Mouse (Mus musculus): Measurements from ENCODE around the gene Lmo4. TPM values are rescaled to one million over a fixed set of nuclear protein-coding genes. Genes with fewer than 3 reads are reported as not detected.
A peak's percentile ranks its signal among the peaks of the same experiment; 100 is the strongest.

The Lmo4 gene
- polyA plus RNA-seq, 1 experiment from 2014 or later: 65.3 TPM

GRCm38 (mm10) chr3:144163718-144164117 is 41.3 kb downstream of the Lmo4 start:
- DNase-seq (ENCODE audit: low spot score): no peak
- Histone ChIP-seq H3K4me2 (replicated peaks; ENCODE audit: low read depth, low read length) (no peak overlapping the region), H3K36me3 (ENCODE audit: insufficient read depth, low read length) (no peaks in the 10 kb centered on the region), H3K9me3 (ENCODE audit: low read length) (no peaks in the 10 kb centered on the region), H3K27ac (ENCODE audit: low read length) (no peak overlapping the region), H3K4me1 (ENCODE audit: insufficient read depth, low read depth, low read length) (no peaks in the 10 kb centered on the region), H3K27me3 (replicated peaks; ENCODE audit: insufficient read depth, low read length) (no peaks in the 10 kb centered on the region), H3K4me3 (ENCODE audit: low read depth, low read length) (no peak overlapping the region), H3K9ac (replicated peaks; ENCODE audit: low read depth) (no peak overlapping the region)
- ATAC-seq: no peak
- 88% methylated on average over 2 of the region's 2 CpGs for WGBS
- TF ChIP-seq CTCF (IDR thresholded peaks at IDR 0.05) (no peak), EP300 (IDR thresholded peaks at IDR 0.05) (no peak)

- WGBS: 38% methylated on average over 8 of the region's 8 CpGs
- no peak overlapping the region for H3K27ac ChIP-seq (ENCODE audit: low read length)
- DNase-seq (ENCODE audit: low spot score): no peak
Measured at GRCm38 (mm10) chr3:144162156-144162555, 42.9 kb downstream of the Lmo4 start.

GRCm38 (mm10) chr3:144161261-144161660 is 43.8 kb downstream of the Lmo4 start:
- H3K27ac ChIP-seq (ENCODE audit: low read length): no peak overlapping the region

More at GRCm38 (mm10) chr3:144162156-144162555, 42.9 kb downstream of the Lmo4 start:
- Histone ChIP-seq H3K4me1 (ENCODE audit: insufficient read depth, low read depth, low read length) (no peaks in the 10 kb centered on the region), H3K36me3 (ENCODE audit: insufficient read depth, low read length) (no peaks in the 10 kb centered on the region), H3K27me3 (replicated peaks; ENCODE audit: insufficient read depth, low read length) (no peaks in the 10 kb centered on the region), H3K4me3 (ENCODE audit: low read depth, low read length) (no peak overlapping the region), H3K4me2 (replicated peaks; ENCODE audit: low read depth, low read length) (no peak overlapping the region), H3K9ac (replicated peaks; ENCODE audit: low read depth) (no peak overlapping the region), H3K9me3 (ENCODE audit: low read length) (no peaks in the 10 kb centered on the region)
- TF ChIP-seq CTCF (IDR thresholded peaks at IDR 0.05): no peak
- TF ChIP-seq EP300 (IDR thresholded peaks at IDR 0.05): no peak
- ATAC-seq: no peak

GRCm38 (mm10) chr3:144155746-144156145 is 49.3 kb downstream of the Lmo4 start:
- TF ChIP-seq EP300 (IDR thresholded peaks at IDR 0.05): no peak
- no peak for TF ChIP-seq CTCF (IDR thresholded peaks at IDR 0.05)
- H3K27ac ChIP-seq (ENCODE audit: low read length): no peak overlapping the region
- H3K9me3 ChIP-seq (ENCODE audit: low read length): no peaks in the 10 kb centered on the region
- H3K36me3 ChIP-seq (ENCODE audit: insufficient read depth, low read length): no peaks in the 10 kb centered on the region
- WGBS: 59% methylated on average over 3 of the region's 3 CpGs
- no peak overlapping the region for H3K9ac ChIP-seq (replicated peaks; ENCODE audit: low read depth)
- H3K4me3 ChIP-seq (ENCODE audit: low read depth, low read length): no peak overlapping the region
- H3K4me2 ChIP-seq (replicated peaks; ENCODE audit: low read depth, low read length): no peak overlapping the region
- H3K27me3 ChIP-seq (replicated peaks; ENCODE audit: insufficient read depth, low read length): no peaks in the 10 kb centered on the region
- no peak for DNase-seq (ENCODE audit: low spot score)
- no peak for ATAC-seq
- H3K4me1 ChIP-seq (ENCODE audit: insufficient read depth, low read depth, low read length): no peaks in the 10 kb centered on the region

More at GRCm38 (mm10) chr3:144161261-144161660, 43.8 kb downstream of the Lmo4 start:
- ATAC-seq (no peak), DNase-seq (ENCODE audit: low spot score) (peak; percentile 17)
- no peaks in the 10 kb centered on the region for H3K9me3 ChIP-seq (ENCODE audit: low read length)
- 44% methylated on average over 2 of the region's 2 CpGs for WGBS
- no peak for TF ChIP-seq EP300 (IDR thresholded peaks at IDR 0.05)
- TF ChIP-seq CTCF (IDR thresholded peaks at IDR 0.05): no peak
- no peak overlapping the region for H3K9ac ChIP-seq (replicated peaks; ENCODE audit: low read depth)
- no peaks in the 10 kb centered on the region for H3K27me3 ChIP-seq (replicated peaks; ENCODE audit: insufficient read depth, low read length)
- no peak overlapping the region for H3K4me3 ChIP-seq (ENCODE audit: low read depth, low read length)
- H3K4me2 ChIP-seq (replicated peaks; ENCODE audit: low read depth, low read length): no peak overlapping the region
- no peaks in the 10 kb centered on the region for H3K4me1 ChIP-seq (ENCODE audit: insufficient read depth, low read depth, low read length)
- no peaks in the 10 kb centered on the region for H3K36me3 ChIP-seq (ENCODE audit: insufficient read depth, low read length)

- TF ChIP-seq EP300 (IDR thresholded peaks at IDR 0.05) (no peak), CTCF (IDR thresholded peaks at IDR 0.05) (no peak)
- no peak for ATAC-seq
Measured at GRCm38 (mm10) chr3:144153395-144153794, 51.6 kb downstream of the Lmo4 start.

GRCm38 (mm10) chr3:144151001-144151400 is 54.0 kb downstream of the Lmo4 start:
- Histone ChIP-seq H3K4me1 (ENCODE audit: insufficient read depth, low read depth, low read length) (no peaks in the 10 kb centered on the region), H3K27ac (ENCODE audit: low read length) (no peak overlapping the region), H3K36me3 (ENCODE audit: insufficient read depth, low read length) (no peaks in the 10 kb centered on the region), H3K9ac (replicated peaks; ENCODE audit: low read depth) (no peak overlapping the region), H3K27me3 (replicated peaks; ENCODE audit: insufficient read depth, low read length) (no peaks in the 10 kb centered on the region), H3K4me2 (replicated peaks; ENCODE audit: low read depth, low read length) (no peak overlapping the region), H3K4me3 (ENCODE audit: low read depth, low read length) (no peak overlapping the region), H3K9me3 (ENCODE audit: low read length) (no peaks in the 10 kb centered on the region)
- WGBS: 79% methylated on average over 6 of the region's 6 CpGs
- no peak for ATAC-seq
- TF ChIP-seq CTCF (IDR thresholded peaks at IDR 0.05) (no peak), EP300 (IDR thresholded peaks at IDR 0.05) (no peak)
- DNase-seq (ENCODE audit: low spot score): no peak

More at GRCm38 (mm10) chr3:144153395-144153794, 51.6 kb downstream of the Lmo4 start:
- Histone ChIP-seq H3K27ac (ENCODE audit: low read length) (no peak overlapping the region), H3K9ac (replicated peaks; ENCODE audit: low read depth) (no peak overlapping the region), H3K36me3 (ENCODE audit: insufficient read depth, low read length) (no peaks in the 10 kb centered on the region), H3K9me3 (ENCODE audit: low read length) (no peaks in the 10 kb centered on the region), H3K27me3 (replicated peaks; ENCODE audit: insufficient read depth, low read length) (no peaks in the 10 kb centered on the region), H3K4me1 (ENCODE audit: insufficient read depth, low read depth, low read length) (no peaks in the 10 kb centered on the region), H3K4me2 (replicated peaks; ENCODE audit: low read depth, low read length) (no peak overlapping the region), H3K4me3 (ENCODE audit: low read depth, low read length) (no peak overlapping the region)
- DNase-seq (ENCODE audit: low spot score): no peak
- 41% methylated on average over 2 of the region's 2 CpGs for WGBS

- Histone ChIP-seq H3K9ac (replicated peaks; ENCODE audit: low read depth) (no peak overlapping the region), H3K9me3 (ENCODE audit: low read length) (no peaks in the 10 kb centered on the region), H3K4me1 (ENCODE audit: insufficient read depth, low read depth, low read length) (no peaks in the 10 kb centered on the region), H3K4me2 (replicated peaks; ENCODE audit: low read depth, low read length) (no peak overlapping the region), H3K27me3 (replicated peaks; ENCODE audit: insufficient read depth, low read length) (no peaks in the 10 kb centered on the region), H3K27ac (ENCODE audit: low read length) (no peak overlapping the region), H3K36me3 (ENCODE audit: insufficient read depth, low read length) (no peaks in the 10 kb centered on the region), H3K4me3 (ENCODE audit: low read depth, low read length) (no peak overlapping the region)
- no peak for DNase-seq (ENCODE audit: low spot score)
- ATAC-seq: no peak
- 92% methylated on average over 3 of the region's 3 CpGs for WGBS
- no peak for TF ChIP-seq EP300 (IDR thresholded peaks at IDR 0.05)
- no peak for TF ChIP-seq CTCF (IDR thresholded peaks at IDR 0.05)
Measured at GRCm38 (mm10) chr3:144148234-144148633, 56.8 kb downstream of the Lmo4 start.

Data from lung, postnatal 0 days (tissue).